Mouse (Mus musculus) frontal cortex, adult (tissue): ENCODE results near the gene Dtymk.
"Not testable (repeated sequence)": the region's sequence is repeated elsewhere in the genome, so short reads cannot be mapped to it uniquely, and the experiment has no call there.

Experiments
- ATAC-seq: cut with Nextera tagmentation; 2 replicates; pipeline ENCODE4 v1.9.2; 2017; ENCODE audit warnings: mild to moderate bottlenecking, moderate library complexity, mixed read lengths; ENCODE audit not compliant: low TSS enrichment

Dtymk gene

DNA sequence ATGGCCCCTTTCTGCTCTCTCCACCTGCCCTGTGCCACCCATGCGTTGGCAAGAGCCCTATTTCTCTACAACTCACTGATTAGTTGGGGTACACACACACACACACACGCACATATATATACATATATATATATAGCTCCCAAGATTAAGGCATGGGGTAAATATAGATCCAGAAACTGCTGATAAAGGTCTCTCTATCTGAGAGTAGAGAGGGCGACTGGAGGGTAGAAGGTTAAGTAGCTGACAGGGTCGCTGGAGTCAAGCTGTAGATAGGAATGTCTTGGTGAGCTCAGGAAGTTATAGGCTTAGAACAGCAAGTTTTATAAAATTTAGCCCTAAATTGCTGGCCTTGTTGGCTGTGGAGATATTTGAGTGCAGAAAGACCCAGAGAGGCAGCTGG lies 3.1 kb upstream of the Dtymk start:
- ATAC-seq = no peak

DNA sequence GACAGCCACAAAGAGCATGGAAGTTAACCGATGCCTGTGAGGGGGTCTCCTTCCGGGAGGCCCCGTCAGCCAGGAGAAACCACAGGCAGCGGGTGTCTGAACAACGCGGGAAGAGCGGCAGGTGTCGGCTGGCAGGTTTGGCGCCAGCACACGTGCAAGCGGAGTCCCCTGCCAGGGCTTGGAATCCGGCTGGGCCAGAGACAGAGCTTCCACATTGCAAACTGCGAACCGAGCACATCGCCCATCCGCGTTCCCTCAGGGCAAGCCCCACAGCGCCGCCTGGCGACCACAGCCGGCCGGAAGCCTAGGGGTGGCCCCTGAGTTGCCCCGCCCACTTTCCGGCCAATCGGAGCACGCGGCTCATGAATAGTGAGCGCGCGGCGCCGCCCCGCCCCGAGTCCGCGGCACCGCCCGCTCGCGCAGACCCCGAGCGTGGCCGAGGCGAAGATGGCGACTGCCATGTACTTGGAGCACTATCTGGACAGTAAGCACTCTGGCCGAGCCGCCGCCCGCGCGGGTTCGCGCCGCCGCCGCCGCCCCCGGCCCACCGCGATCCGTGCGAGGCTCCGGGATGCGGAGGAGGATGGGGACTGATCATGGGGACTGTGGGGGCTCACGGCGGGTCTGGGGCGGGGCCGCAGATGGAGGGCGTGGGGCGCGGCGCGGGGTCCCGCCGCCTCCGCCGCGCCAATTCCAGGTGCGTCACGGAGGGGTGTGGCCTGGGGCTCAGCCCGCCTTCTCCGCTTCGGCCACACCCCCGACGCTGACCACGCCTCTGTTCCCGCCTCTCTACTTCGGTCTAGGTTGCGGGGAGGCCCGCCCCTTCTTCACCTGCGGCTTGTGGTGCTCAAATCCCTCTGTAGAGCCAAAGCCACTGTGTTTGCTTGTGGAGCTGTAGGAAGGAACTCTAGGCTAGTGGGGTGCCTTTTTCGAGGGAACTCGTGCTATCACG lies 2.1 kb upstream of the Dtymk start, which contains the start of gene Ing5:
Gene Ing5 (plus strand): TSS at position 410 of the 952 bp plus-strand sequence.
- peak; percentile 74 for ATAC-seq

DNA sequence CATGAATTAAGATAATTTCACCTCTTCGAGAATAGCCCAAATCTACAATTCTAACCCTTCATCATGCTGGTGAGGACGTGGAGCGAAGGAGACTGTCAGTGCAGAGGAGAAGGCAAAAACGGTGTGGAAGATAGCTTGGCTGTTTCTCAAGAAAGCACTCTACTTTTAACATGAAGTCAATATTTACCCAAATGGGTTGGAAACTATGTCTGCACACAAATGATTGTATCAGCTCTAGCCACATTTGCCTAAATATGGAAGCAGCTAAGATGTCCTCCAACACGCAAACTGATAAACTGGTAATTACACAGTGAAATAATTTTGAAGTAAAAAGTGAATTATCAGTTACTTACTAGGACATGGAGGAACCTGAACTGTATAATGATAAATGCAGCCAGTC lies 1.0 kb upstream of the Dtymk start:
- no peak for ATAC-seq

DNA sequence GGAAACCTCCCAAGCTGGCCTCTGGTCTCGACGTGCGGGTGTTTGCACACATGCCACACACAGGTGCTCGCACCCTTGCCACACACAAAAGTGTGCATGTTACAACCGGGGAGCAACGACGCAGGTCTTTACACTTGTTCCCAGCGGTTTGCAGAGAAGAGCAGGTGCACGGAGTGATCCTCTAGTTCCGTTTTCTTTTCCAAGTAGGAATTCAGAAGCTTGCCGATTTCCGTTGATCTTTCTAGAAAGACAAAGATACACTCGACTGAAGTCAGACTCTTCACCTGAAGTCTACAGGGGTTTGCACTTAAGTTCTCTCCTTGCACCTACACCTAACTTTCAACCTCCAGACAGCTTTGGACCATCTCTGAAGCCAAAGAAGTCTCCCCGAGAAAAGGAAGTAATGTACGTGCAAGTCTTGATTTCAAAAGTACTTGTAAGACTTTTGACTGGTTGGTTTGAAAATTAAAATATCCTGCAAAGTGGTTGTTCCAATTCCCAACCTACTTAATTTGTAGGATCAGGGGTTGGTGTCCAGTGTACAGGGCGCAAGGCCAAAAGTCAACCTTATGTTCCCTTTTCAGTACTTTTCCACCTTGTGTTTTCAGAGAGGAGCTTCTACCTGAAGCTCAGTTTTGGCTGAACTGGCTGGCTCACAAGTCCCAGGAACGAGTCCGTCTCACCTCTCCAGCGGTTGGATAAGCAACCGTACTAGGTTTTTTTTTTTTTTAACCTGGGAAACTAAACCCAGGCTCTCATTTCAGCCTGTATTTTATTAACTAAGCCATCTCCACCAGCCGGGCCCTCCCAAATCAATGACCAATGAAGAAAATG lies 847 bp downstream of the Dtymk start:
- no peak for ATAC-seq

DNA sequence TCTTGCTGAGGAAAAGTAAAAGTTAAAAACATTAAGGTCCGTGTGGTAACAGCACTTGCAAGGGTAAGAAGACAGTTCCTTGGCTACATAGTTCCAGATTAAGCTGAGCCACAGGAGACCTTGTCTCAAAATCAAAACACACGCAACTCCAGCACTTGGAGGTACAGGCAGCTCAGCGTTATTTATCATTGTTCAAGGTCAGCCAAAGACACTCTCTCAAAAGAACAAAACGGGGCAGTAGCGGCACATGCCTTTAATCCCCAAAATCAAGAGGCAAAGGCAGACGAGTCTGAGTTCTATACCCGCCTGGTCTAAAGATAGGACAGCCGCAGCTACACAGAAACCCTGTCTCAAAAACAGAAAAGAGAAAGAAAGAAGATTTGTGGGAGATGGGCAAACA lies 5.8 kb downstream of the Dtymk start:
- ATAC-seq = peak; percentile 18; the same call in 1 of the 2 replicates

DNA sequence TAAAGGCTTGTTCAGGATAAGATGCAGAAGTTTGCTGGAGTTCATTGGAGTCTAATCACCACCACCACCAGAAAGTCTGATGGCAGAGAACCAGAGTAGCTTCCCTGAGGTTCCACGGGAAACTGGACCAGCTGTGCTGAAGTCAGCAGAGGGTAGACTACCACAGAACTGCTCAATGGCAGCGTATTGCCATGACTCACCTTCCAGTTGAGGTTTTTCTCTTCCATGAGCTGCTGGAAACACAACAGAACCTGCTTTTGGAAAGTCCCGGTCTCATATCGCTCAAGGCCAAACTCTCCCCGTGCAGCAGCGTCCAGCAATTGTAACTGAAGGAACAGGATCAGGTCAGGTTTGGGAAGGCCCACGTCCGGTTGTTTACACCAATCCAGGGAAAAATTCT lies 7.2 kb downstream of the Dtymk start:
- no peak for ATAC-seq

DNA sequence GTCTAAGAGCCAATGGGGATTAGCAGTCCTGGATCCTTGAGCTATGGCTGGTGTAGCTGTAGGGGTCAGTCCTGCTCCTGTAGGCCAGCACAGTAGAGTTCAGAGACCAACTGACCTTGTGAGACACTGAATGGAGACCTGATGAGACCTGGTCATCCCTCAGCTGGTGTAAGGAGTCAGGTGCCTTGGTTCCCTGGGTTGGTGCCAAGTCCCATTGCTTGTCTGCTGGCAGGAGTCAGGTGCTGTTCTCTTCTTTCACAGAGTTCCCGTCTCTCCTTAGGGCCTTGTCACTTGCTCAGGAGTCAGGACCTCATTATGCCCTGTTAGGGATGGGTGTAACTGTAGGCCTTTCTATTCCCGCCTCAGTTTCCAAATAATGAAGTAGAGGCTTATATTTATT lies 14.8 kb downstream of the Dtymk start:
- ATAC-seq = no peak

DNA sequence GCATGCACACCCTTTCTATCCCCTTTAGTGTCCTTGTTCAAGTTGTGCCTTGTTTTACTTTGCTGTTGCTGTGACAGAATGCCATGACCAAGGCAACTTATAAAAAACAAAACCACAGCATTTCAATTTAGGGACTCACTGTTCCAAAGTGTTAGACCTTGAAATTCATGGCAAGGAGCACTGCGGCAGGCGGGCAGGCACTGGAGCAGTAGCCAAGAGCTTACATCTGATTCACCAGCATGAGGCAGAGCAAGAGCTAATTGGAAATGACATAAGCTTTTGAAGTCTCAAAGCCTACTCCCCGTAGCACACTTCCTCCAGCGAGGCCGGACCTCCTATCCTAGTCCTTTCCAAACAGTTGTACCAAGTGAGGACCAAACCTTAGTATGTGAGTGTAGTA lies 25.0 kb downstream of the Dtymk start:
- ATAC-seq = no peak

DNA sequence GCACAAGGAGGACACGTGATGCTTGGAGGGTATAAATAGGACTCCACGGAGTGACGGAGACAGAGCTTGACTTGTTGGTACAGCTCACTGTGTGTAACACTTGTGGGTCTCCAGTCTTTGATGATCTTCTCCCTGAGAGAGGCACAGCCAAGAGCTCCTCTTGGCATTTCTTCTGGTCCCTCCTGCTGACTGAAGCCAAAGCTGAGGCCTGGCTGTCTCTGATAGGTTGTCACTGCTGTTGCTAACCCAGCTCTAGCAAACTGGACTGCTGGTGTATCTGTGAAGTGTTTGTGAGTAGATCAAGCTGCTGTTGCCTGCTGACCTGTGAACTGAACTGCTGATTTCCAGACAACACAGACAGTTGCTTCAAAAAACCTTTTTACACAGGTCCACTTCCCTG lies 31.8 kb downstream of the Dtymk start:
- no peak for ATAC-seq

DNA sequence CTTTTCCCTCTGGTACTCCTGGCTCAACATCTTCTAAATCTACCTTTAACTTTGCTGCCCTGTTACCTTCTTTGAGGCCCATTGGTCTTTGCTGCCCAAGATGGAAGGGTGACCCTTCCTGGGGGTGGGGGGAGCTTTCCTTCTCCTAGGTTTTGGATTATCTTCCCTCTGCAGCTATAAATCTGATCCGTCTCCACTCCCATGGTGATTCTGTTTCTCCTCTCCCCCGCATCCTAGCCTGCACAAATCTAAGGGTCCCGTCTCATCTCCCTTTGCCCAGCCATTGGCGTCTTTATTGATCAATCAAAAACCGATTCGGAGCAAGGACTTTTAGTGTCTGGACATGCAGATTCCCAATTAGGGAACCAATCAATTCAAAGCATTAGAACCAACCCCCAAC lies 34.1 kb downstream of the Dtymk start:
- ATAC-seq = no peak

DNA sequence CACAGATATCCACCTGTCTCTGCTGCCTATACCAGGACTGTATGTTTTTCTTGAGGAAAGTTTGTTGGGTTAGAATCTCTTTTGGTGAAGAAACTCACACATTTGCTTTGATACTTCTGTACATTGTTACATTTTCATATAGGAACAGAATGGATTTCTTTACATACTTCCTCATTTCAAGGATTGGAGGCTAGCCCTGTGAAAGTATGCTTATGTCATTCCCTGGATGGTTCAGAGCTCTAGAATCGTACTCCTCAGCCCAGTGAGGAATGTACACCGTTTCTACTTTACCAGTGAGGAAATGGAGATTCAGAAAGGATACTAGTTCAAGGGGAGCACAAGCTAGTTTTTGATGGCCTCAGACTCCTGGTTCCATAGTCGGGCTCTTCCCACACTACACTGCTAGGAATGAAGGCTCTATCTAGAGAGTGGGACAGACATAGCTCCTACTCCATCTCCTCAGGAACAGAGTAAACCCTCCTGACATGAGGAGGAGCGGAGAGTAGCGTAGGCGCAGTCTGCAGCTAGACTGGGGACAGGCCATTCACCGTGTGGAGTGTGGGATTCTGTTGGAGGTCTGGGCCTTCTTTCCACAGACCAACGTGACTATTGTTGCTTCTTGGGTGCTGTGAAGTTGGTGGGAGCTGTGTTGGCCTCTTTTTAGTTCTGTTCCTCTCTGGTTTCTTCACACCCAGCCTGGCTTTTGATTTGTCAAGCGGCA lies 36.7 kb downstream of the Dtymk start:
- ATAC-seq = peak; percentile 78

DNA sequence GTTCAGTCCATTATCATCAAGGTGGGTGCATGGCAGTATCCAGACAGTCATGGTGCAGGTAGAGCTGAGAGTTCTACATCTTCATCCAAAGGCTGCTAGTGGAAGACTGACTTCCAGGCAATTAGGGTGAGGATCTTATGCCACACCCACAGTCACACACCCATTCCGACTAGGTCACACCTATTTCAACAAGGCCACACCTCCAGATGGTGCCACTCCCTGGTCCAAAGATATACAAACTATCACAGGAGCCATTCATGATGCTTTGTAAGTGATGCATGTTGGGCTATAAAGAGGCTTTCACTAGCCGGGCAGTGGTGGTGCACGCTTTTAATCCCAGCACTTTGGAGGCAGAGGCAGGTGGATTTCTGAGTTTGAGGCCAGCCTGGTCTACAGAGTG lies 38.2 kb downstream of the Dtymk start:
- ATAC-seq = not testable (repeated sequence)

DNA sequence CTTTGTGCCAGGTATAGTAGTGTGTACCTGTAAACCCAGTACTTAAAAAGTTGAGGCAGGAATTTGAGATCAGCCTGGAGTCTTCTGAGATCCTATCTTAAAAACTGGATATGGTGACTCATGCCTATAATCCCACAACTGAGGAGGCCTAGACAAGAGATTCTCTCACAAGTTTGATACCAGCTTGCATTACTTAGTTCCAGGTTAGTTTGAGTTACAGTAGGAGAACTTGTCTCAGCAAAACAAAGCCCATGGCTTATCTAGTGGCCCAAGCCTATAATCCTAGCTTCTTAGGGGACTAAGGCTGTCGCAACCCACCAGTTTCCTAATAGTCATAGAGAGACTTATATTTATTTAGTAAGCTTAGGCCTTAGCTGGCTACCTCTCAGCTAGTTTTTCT lies 41.7 kb downstream of the Dtymk start:
- ATAC-seq = no peak

DNA sequence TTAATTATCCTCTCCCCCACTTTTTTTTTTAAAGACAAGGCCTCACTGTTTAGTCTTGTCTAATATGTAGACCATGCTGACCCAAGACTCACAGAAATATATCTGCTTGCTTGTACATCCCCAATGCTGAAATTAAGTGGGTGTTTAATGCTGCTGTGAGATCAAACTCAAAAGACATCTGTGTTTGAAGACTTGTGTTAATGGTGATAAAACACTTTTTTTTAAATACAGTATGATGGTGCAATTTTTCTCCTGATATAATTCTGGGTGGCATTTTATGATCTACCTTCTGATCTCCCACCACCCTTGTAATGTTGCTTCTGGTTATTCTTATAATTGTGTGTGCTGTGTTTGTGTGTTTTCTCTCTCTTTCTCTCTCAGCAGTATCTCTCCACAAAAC lies 45.6 kb downstream of the Dtymk start:
- no peak for ATAC-seq

DNA sequence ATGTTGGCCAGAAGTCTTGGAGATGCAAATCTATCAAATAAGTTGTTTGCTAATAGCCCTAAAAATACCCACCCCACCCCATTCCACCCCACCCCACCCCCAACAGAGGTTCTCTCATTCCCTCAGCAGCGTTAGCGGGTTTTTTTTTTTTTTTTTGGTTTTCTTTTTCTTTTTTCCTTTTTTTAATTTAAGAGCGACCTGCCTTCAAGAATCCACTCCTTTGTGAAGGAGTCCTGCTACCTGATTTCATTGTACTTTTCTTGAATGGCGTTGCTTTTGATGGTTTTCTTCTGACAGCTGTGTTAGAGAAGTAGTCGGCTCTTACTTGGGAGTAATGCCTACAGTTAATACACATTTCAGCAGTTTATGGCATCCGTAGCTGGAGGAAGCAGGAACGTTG lies 46.1 kb downstream of the Dtymk start:
- ATAC-seq = no peak

DNA sequence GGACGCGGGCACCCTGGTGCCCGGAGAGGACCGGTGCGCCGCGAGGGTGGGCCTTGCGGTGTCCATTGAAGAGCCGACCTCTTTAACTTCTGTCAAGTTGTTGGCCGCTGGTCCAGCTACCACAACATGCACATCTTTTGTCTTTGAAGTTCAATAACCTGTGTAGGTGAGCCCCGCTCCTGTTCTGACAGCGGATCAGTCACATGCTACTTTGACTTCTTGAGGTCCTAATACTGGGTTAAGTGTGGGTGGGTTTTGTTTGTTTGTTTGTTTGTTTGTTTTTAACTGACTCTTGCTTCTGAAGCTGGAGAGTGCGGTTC lies 46.5 kb downstream of the Dtymk start:
- no peak; the same call in 1 of the 2 replicates for ATAC-seq

DNA sequence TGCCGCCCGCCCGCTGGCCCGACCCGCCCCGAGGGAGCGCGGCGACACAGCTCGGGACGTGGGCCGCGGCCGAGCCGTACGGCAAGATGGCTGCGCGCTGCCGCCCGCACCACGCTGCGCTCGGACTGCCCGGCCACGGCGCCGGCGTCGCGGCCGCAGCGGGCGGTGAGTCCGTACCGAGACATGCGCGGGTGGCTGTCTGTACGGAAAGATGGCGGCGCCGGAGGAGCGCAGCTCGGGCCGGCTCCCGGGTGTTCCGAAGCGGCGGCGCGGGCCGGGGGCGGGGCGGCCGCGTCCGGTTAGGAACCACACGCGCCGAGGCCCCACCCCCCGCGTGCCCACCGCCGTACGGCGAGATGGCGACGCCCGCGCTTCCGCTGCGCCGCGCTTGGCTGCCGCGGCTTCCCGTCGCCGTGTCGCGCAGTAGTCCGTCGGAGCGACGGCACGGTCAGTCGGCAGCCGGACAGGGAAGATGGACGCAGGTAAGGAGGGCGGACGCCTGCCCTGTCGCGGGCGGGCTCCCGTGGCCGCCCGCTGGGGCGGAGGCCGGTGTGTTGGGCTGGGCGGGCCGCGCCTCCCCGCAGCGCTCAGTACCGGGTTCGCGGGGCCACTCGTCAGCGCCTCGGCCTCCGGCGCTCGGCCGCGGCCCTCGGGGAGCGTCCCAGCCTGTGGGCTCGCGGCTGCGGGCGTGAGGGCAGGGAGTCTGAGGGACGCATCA lies 47.0 kb downstream of the Dtymk start, which contains the start of gene Thap4:
Gene Thap4 (minus strand): TSS at position 292 of the 718 bp plus-strand sequence.
- peak; percentile 89 for ATAC-seq

DNA sequence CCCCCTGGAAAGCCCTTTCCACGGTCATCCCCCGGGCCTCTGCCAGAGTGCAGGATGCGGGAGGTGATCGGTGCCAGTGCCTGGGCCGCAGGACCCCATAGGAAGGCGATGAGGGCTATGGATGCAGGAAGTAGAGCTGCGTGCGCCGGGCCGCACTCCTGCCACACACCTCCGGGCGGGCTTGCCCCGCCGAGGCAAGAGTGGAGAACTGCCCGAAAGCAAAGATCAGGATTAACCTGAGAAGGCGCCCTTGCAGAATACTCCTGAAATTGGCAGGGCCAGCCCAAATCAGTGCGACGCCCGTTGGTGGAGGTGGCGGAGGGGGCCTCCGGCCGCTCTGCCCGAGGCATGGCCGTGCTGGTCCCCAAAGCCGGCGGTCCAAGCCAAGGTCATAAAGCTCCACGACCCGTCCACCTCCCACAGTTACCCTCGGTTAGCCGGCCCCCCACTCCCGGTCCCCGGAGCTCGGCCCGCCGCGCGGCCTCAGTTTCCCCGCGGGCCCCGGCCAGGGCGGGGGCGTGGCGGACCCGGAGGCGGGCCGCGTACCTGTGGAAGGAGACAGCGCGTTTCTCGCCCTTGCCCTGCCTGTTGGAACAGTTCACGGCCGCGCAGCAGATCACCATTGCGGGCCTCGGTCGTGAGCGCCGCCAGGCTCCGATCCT lies 47.7 kb downstream of the Dtymk start:
- peak; percentile 29 for ATAC-seq

DNA sequence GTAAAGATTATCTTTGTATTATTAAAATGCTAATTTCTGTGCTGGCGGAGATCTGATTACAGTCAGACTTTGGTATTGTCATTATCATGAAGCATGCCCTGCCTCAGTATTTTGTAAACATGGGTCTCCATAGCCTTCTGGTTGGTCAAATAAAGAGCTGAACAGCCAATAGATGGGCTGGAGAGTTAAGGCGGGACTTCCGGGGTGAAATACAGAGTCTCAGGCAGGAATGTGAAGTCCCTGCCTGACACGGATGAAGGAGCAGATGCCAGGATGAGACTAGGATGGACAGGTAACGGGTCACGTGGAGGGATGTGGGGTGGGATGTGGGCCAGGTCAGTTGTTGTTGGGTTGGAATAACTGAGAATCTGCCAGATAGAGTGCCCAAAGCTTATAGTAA lies 50.4 kb downstream of the Dtymk start, which contains the start of gene Atg4b:
Gene Atg4b (plus strand): TSS at position 211 of the 400 bp plus-strand sequence.
- no peak for ATAC-seq

DNA sequence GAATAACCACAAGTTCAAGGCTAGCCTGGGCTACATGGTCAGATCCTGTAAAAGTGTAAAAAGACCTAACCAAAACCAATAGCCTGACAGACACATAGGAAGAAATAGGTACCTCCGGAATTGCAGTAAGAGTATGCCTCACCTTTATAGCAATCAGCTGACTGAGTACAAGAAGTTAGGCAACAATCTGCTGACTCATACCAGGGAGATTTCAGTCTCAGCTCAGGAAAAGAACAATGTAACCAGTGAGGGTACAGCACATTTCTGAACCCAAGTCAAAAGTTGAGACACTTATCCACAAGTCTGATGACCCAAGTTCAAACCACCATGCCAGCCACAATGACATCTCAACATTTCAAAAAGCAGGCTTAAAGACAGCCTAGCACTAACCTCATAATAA lies 53.2 kb downstream of the Dtymk start:
- no peak for ATAC-seq

DNA sequence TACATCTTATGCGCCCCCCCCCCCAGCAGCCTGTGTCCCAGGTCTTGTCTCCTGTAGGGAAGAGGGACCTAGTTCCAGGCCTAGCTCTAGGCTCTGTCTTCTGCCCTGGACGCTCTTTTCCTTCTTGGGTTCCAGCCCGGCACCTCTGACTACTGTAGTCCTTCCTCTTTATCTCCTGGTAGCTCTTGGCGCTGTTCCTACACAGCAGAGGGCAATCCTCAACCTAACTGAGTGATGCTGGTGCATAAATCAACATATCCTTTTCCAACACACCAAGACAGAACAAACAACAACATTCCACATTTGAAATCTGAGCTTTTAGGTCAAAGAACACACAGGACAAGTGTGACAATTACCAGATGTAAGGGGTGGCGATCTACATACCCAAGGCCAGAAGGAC lies 55.6 kb downstream of the Dtymk start:
- no peak for ATAC-seq
